Mouse (Mus musculus) gastrocnemius, postnatal 14 days (tissue): Measurements from ENCODE around the gene Ptprg. TPM values are rescaled to one million over a fixed set of nuclear protein-coding genes. Genes with fewer than 3 reads are reported as not detected.

Experiments used
- DNase-seq: peaks from one replicate; pipeline ENCODE4 v3.0.0; 2021; ENCODE audit warnings: mixed read lengths
- intact Hi-C: fragments of 180-260 bp; cut with DNase I; formaldehyde crosslinking; loops from one replicate; pipeline ENCODE4 v1.15.1; 2025; ENCODE audit warnings: low total_unique reads
- long read RNA-seq, 2 experiments: library from polyadenylated mRNA; stranded (forward); transcript quantifications; one replicate each; pipeline ENCODE4 v2.0.0; 2021
- total RNA-seq, 2 experiments: library from RNA; stranded (reverse); gene quantifications; 2 replicates each; pipeline ENCODE4 v1.2.3; 2021

The Ptprg gene
- total RNA-seq: 10 to 100 TPM; 31.2 to 34.5 TPM
- long read RNA-seq, experiment 1, partial matches to known transcripts: 0 of 5 reads
- long read RNA-seq, experiment 1, other reads (novel, unspliced or antisense): 5 of 5 reads
- long read RNA-seq, experiment 2, partial matches to known transcripts: 2 of 6 reads
- long read RNA-seq, experiment 2, other reads (novel, unspliced or antisense): 4 of 6 reads

DNA sequence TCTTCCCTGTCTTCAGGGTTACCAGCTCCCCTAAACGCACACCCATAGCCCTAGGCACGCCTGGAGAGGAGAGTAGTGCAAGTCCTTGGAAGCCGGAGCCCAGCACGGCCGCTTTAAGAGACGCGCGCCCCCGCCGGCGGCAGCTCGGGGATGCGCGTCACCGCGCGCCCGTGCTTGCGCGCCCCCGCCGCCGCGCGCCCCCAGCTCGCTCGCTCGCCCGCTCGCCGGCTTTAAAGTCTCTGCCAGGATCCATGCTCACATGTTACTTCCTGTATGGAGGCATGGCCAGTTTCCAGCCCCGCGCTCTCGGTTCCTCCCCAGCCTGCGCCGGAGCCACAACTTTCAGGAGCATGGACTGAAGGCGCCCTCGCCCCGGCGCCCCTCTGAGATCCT lies at the start of gene Ptprg:
Ptprg (plus strand) TSS at position 260 of the 393 bp plus-strand sequence.
- intact Hi-C loops: loop anchor here (10.0 kb wide), 1 partner anchor 592 kb away; no protein-coding TSS in a partner anchor
- peak; percentile 86 for DNase-seq

DNA sequence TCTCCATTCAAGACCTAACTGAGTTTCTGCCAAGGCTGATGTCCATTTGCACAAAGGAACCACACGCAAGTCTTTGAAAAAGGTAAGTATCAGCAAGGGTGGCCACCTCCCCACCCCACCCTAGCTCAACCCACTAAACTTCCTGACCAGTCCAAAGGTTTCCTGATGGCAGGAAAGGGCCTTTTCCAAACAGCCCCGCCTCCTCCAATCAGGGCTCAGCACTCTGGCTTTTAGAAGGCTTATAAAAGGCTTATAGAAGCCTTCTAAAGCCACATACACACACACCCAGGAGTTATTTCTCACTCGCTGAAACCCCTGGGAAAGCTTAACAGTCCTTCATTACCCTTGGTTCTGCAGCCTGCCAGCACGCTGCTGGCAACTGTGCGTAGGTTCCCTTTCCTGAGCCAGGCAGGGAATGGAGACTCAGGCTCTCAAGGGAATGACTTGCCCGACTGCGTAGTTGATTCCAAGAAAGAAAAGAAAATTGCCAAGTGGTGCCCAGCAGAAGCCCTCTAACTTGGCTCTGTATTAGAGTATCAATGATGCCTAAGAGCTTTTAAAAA lies 49.4 kb upstream of the Ptprg start:
- DNase-seq: no peak

DNA sequence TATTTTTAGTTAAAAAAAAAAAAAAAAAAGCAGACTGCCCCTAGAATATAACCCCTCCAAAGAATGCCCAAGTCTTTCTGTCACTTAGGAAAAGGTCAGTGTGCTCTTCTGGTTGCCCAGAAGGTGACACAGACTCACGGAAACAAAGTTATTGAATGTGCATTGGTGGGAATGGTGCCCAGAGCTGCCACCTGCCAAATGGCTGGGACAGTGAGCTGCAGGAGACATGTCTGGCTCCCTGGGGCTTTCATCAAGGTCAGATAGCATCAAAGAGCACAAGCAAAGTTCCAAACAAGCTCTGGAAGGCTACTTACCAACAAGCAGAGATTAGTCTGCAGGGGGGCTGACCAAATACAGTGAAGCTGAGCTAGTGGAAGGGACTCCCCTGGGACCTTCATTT lies 43.2 kb upstream of the Ptprg start:
- intact Hi-C loops: no loop called here
- no peak for DNase-seq

More for the DNA sequence above, 49.4 kb upstream of the Ptprg start:
- intact Hi-C loops: no loop called here

DNA sequence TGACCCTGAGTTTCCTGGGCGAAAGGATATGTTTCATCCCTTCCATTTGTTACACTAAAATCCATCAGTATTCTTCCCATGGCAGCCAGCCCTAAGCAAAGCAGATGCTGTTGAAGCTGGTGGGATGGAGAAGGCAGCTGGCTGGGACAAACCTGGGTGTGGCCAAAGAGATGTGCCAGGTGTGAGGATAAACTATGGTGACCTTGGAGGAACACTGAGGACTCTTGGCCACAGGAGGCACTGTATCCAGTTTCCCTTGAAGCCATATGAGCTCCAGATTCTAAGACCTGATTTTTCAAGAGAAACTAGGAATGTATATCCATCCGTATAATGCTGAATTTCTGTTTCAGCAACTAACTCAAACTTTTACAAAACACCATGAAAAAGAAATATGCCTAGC lies 34.2 kb upstream of the Ptprg start:
- intact Hi-C loops: no loop called here
- no peak for DNase-seq

DNA sequence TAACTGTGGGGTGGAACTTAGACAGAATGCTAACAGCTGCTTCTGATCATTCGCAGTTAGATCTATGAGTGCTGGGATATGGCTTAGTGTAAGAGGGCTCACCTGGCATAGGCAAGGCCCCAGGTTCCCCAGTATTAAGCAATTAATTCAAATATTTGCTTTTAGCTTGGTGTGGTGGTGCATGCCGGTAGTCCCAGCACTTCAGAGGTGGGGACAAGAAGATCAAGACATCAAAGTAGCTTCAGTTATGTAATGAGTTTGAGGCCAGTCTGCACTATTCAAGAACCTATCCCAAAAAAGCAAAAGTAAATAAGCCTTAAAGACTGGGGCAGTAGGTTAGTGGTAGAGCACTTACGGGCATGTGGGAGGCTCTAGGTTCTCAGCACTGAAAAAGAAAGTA lies 30.3 kb upstream of the Ptprg start:
- intact Hi-C loops: no loop called here
- DNase-seq: no peak

DNA sequence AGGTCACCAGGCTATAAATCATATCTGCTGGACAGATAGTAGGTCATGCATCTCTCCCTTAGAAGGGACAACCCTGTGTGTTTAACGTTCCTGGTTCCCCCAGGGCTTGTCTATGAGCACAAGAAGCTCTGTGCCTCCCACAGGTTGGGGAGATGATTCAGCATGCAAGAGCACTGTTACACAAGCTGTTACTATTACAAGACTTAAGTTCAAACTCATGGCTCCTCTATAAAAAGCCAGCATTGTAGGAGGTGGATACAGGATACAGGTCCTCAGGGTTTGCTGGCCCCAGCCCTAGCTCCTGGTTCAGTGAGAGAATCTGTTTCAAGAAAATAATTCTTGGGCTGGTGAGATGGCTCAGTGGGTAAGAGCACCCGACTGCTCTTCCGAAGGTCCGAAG lies 23.7 kb upstream of the Ptprg start:
- no peak for DNase-seq

DNA sequence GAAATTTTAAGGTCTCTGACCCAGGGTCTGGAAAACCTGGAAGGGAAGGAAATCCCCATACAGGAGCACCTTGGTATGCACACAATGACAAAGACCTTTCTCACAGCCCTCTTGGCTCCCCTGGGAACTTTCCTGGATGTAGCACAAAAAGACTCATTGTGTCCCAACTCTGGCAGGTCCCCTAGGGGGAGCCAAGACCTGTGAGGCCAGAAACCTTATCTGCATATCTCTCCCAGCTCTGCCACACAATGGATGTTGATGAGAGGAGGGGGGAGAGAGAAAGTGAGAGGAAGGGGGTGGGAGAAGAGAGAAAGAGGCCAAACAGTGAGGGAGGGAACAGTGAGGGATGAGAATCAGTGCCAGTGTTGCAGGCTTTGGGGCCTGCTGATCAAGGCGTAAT lies 18.9 kb upstream of the Ptprg start:
- DNase-seq: no peak
- intact Hi-C loops: no loop called here

More for the DNA sequence above, 23.7 kb upstream of the Ptprg start:
- intact Hi-C loops: no loop called here

DNA sequence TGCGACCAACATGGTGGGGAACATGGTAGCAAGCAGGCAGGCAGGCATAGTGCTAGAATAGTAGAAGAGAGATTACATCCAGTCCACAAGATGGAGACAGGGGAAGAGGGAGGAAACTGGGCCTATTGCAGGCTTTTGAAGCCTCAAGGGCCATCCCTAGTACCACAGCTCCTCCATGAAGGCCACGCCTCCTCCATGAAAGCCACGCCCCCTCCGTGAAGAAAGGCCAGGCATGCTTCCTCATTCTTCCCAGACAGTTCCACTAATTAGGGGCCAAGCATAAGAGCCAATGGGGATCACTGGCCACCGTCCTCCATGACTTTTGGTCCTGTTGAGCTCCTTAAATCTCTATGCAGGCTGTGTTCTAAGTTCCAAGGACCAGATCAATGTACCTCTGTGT lies 17.2 kb upstream of the Ptprg start:
- intact Hi-C loops: no loop called here
- DNase-seq: no peak

DNA sequence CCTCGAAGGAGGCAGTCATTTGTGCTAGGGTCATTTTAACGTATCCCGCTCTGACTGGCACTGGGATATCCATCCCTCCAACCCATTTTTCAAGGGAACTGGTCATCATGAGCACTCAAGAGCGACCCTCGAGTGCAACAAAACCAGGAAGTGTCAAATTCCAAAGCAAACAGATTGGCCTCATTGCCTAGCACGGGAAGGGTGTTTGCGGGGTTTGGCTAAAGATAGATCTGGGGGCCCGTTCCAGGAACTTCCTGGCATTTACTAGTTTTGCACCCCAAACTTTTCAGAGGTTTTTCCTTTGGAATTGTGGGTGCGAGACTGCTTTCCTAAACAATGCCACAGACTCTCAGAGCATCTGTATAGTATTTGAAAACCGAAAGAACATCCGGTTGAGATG lies 1.4 kb upstream of the Ptprg start:
- intact Hi-C loops: loop anchor here (10.0 kb wide), 1 partner anchor 593 kb away; no protein-coding TSS in a partner anchor
- no peak for DNase-seq

DNA sequence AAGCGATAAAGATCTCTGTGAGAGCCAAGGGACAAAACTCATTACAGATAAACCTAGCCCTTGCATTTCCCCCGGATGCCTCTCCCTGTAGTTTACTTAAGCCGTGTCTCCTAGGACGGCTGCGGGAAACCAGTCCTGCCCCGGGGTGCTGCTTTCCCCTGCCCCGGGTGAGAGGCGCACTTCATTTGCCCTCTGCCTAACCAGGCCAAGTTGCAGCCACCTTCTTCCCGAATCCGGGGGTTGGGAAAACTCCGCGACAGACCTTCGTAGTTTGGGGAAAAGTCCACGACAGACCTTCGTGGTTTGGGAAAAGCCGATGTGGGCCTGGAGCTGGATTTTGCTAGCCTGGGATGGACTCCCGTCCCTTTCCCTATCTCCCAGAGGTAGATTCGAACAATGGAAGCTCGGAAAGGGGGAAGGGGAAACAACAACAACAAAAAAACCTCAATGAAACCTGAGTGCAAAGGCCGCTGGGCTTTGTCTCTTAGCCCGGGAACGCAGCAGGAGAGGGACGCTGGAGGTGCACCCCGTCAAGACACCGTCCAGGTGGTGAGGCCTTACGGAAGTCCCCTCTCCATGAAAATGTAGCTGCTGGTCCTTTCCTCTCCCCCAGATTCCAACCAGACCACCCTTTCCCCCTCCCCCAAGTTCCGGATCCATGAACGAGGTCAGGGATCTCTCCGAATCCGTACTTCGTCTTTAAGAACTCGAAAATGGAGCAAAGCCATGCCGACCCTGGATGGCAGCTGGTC lies 635 bp upstream of the Ptprg start:
- peak; percentile 24 for DNase-seq

DNA sequence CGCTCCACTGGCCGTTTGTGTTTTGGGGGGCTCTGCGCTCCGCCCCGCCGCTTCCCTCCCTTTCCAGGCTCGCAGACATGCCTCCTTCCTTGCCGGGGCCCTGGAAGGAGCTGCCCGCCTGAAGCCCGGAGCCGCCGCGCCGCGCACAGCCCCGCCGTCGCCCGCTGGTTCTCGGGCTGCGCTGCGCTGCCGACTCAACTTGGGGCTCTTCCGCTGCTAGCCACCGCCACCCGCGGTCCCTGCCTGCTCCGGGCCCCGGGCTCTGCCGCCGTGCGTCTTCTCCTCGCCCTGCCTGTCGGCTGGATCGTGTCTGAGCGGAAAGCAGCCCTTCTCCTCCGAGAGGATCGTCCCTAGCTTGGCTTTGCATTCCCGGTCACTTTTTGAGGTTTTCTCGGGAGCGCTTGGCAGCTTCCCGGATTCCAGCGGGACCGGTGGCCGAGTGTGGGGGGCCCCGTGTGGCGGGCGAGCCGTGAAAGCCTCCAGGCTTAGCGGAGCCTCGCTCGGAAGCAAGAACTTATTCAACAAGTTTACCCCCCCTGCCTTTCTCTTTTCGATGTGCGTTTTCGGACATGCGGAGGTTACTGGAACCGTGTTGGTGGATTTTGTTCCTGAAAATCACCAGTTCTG lies 460 bp downstream of the Ptprg start:
- intact Hi-C loops: loop anchor here (10.0 kb wide), 1 partner anchor 591 kb away; no protein-coding TSS in a partner anchor
- DNase-seq: peak; percentile 60

More for the DNA sequence above, 635 bp upstream of the Ptprg start:
- intact Hi-C loops: loop anchor here (10.0 kb wide), 1 partner anchor 592 kb away; no protein-coding TSS in a partner anchor

DNA sequence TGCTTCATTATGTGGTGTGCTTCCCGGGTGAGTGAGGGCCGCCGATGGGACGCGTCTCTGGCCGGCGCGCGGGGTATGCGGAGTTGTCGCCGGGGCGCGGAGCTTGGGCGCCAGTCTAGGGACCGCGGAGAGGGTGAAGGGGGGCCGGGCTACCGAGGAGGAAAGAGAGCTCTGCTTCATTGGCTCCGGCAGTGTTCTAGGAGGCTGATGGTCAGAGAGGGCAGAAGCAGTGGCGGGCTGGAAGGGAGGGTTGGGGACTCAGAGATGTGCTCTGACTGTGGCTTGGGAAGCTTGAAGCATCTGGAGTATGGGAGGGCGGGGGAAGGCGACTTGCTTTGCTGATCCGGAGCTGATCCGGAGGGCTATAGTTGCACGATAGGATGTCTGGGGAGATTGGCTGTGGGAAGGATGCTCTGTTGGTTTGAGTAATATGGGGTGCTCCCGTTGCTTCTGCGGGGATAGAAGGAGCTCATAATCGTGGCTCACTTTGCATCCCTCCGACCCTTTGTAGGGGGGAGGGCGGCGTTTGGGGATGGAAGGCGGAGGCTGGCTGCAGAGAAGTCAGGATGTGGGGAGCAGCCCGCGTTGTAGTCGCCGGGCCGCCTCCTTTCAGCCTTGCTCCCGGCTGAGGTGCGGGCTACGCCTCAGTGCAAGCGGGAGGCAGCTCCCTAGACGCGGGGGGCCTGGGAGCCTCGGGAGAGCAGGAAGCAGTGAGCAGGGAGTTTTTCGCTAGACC lies 1.1 kb downstream of the Ptprg start:
- peak; percentile 70 for DNase-seq
- intact Hi-C loops: loop anchor here (10.0 kb wide), 1 partner anchor 590 kb away; no protein-coding TSS in a partner anchor

DNA sequence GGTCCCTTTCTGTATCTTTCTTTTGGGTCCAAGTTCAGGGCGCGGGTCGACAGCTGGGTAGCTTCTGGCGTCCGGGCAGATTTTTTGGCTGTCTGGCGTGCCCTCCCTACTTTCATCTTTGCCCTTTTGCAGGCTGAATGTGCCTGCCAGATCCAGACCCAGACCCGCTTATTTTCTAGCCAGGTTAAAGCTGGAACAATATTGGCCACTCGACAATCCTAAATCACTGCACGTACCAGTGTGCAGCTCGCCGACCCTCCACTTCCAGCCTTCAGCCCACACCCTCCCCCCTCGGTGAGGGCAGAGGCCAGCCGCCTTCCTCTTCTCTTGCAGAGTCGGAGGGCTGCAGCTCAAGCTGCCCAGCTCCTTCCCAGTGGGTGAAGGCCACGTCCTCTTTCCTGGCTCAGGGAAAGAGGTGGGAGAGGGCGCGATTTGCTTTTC lies 1.7 kb downstream of the Ptprg start:
- no peak for DNase-seq
- intact Hi-C loops: loop anchor here (10.0 kb wide), 1 partner anchor 590 kb away; no protein-coding TSS in a partner anchor

DNA sequence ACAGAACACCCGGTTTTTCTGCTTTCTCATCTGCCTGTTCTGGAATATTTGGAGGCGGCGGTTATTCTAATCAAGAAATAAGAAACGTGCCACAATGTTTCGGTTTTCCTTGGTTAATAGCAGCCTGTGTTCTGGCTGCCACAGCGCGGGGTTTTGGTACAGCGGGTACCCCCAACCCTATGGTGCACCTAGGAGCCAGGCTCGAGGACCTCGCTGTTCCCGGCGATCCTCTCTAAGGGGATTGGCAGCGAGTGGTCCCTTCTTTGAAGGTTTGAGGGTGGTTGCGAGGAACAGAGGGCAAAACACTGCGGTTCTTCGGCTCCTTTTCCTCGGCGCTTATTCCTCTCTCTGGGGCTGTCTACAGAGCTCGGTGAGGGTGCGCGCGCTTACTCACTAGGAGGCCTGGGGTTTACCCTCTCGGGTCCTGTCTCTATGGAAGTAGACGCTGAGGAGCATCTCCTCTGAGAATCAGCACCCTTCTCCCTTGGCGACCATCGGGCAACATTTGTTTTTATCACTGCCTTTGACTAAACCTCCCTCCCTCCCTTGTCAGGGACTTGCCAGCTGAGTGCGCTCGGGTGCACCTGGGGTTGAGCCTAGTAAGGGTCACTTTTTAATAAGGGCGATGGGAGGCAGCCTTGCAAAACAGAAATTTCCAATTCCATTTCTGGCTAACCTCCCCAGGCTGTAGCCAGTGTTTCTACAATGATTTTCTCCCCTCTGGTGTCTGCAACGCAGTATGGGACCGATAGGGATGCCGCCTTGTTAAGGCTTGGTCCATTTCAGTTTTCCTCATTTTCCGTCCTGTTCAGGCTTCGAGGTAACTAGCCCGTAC lies 2.4 kb downstream of the Ptprg start:
- intact Hi-C loops: loop anchor here (10.0 kb wide), 1 partner anchor 589 kb away; no protein-coding TSS in a partner anchor
- DNase-seq: peak; percentile 13

DNA sequence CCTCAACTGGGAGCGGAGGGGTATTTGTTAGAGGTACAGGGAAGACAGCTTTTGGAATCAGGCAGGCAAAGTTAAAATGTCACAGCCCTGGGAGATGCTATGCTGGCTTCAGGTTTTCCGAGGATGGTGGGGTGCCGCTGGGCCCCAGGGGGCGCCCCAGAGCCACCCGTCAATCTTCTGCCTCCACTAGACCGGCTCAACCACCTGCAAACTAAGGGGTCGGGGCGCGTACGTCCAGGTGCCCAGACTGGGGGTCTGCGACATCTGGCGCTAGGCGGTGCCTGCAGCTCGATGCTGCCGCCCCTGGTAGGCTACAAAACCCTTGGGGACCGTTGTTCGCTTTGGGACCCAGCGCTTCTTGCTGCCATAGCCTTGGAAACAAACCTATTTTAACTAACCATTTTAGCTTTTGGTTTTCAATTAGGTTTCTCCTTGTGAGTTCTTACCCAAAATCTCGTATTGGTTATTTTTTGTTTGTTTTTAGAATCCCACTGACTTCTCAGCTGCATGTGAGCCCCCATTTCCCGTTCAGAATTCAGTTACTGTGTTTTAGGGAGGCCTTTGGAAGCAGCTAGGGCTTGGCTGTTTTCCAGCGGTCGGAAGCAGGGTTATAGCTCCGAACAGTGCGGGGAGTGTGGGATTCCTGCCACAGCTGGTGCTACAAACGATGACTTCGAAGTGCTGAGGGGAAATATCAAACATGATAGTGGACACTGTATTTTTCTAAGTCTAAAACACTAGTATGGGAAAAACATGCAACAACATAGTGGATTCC lies 3.2 kb downstream of the Ptprg start:
- intact Hi-C loops: loop anchor here (10.0 kb wide), 1 partner anchor 588 kb away; no protein-coding TSS in a partner anchor
- DNase-seq: peak; percentile 53

DNA sequence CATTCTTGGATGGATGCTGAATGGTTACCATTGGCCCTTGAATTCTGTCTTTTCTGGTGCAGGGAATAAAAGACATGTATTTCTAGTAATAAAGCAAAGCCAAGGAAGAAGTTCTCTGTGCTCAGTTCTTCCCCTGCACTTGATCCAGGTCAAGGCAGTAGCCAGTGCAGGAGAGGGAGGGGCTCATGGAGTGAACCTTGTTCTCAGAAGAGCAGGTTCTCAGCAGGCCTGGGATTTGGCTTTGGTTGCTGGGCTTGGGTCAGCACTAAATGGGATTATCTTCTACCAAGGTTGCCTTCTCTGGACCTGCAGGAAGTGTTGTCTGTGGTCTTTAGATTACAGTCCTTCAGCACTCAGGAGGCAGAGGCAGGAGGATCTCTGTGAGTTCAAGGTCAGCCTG lies 5.2 kb downstream of the Ptprg start:
- intact Hi-C loops: loop anchor here (10.0 kb wide), 1 partner anchor 586 kb away; no protein-coding TSS in a partner anchor
- no peak for DNase-seq

DNA sequence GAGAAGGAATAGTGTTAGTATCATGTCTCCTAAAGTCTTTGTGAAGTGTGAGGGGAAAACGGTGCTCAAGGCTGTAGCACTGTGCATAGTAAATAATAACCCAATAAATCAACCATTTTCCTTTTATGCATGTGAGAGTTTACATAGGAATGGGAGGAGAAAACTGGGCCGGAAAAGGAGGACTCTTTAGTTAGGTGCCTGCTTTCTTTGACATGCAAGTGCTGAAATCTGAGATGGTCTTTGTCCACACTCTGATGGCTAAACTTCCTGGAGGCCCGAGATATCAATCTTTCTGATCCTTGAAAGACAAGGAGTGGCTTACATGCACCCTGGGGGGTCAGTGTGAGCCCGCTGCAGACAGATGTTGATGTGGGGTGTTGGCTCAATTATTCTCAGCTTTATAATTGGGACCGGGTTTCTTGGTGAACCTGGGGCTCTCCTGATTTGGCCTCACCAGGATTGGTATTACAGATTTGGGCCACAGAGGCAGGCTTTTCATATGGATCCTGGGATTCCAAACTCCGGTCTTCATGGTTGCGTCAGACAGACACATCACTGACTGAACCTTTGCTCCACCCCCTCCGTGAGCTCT lies 7.4 kb downstream of the Ptprg start:
- DNase-seq: no peak
- intact Hi-C loops: no loop called here
